Mouse (Mus musculus) lung, adult 2 months (tissue): ENCODE results near the gene Ces2b. TPM values are rescaled to one million over a fixed set of nuclear protein-coding genes. Genes with fewer than 3 reads are reported as not detected.

Source experiments
- DNase-seq: peaks from one replicate; pipeline ENCODE4 v3.0.0; 2022
- H3K4me1 ChIP-seq: fragments of 200-500 bp; 2 replicates; pipeline ENCODE4 v1.6.1; 2011; ENCODE audit warnings: low read length; ENCODE audit not compliant: control insufficient read depth, insufficient read depth
- H3K4me3 ChIP-seq: fragments of 200-500 bp; replicated peaks from 2 replicates; pipeline ENCODE3; 2011; ENCODE audit warnings: low read depth, mild to moderate bottlenecking, control low read depth, low read length; ENCODE audit errors: extremely low read depth
- CTCF ChIP-seq: fragments of 200-500 bp; IDR thresholded peaks from 2 replicates; pipeline ENCODE4 v1.5.1; 2011; ENCODE audit warnings: mild to moderate bottlenecking, low read length, control low read depth; ENCODE audit not compliant: insufficient read depth
- POLR2A ChIP-seq: fragments of 200-500 bp; IDR thresholded peaks from 2 replicates; pipeline ENCODE4 v1.6.1; 2011; ENCODE audit warnings: low read depth, mild to moderate bottlenecking, control low read depth, low read length, borderline replicate concordance; ENCODE audit errors: extremely low read depth
- WGBS: fragments of 180-500 bp; shearing (Covaris S2); methylation state at CpG from one replicate; pipeline ENCODE4 v1.1.7; 2018; 5-methylcytosine and 5-hydroxymethylcytosine counted together
- polyA plus RNA-seq: library from polyadenylated mRNA; depleted of rRNA; stranded (reverse); fragments of >200 nt; gene quantifications from 2 replicates; pipeline ENCODE4 v1.2.3, GENCODE M21; 2012; rRNA removed

Gene Ces2b
- 1.9 and 2.0 TPM in 2 replicates for polyA plus RNA-seq

- 0 out of 2 replicates have a peak, but pooled peaks cover 3% of the 10 kb centered on the region for H3K4me1 ChIP-seq
- 27% methylated on average over 5 of the region's 5 CpGs for WGBS
- TF ChIP-seq POLR2A (no peak), CTCF (no peak)
- no peak for DNase-seq
- H3K4me3 ChIP-seq = no peak within 1 kb of the TSS
Observed at GRCm38 (mm10) chr8:104831440-104831839, at the start of gene Ces2b. Gene Ces2b, plus strand, starts transcription at chr8:104831572.

DNA sequence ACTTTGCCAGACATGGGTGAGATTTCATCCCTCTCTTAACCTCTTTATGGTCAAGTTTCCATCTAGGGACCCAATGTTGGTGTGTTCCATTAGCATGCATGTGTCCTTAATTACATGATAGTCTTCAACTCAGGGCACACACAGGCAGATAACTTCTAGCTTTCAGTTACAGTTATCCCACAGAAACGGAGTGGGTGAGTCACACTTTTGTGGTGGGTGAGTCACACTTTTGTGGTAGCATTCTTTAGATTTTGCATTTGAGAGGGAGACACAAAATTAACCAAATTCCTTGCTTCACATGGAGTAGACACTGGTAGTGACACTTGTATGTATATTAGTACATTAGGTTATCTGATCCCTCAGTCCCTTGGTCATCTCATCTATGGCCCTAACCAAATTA lies 44.3 kb upstream of the Ces2b start:
- TF ChIP-seq POLR2A = no peak
- TF ChIP-seq CTCF = no peak
- 43% methylated on average over 1 of the region's 1 CpGs for WGBS
- no peak overlapping the region for H3K4me3 ChIP-seq
- no peaks in the 10 kb centered on the region for H3K4me1 ChIP-seq
- no peak for DNase-seq

DNA sequence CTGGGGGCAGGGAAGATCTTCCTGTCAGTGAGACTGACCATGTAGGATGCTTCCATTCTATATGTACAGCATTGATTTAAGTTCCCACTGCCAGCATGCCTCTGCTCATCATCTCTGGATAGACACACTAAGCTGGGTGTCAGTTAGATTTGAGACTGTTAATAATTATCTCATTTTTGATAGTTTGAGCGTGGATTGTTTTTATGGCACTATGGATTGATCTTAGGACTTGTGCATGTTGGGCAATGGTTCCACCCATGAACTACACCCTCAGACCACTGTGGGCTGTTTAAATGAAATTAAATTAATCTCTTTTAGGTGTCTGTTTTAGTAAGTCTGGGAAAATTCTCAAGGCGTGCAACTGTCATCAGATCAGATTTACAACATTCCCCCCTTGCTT lies 42.4 kb upstream of the Ces2b start:
- WGBS = 90% methylated on average over 2 of the region's 2 CpGs
- no peak for DNase-seq
- H3K4me1 ChIP-seq = no peaks in the 10 kb centered on the region
- H3K4me3 ChIP-seq = no peak overlapping the region
- TF ChIP-seq CTCF (no peak), POLR2A (no peak)

GRCm38 (mm10) chr8:104789886-104790680 lies 41.3 kb upstream of the Ces2b start:
- TF ChIP-seq CTCF = no peak
- TF ChIP-seq POLR2A = no peak
- peak; percentile 2 for DNase-seq
- no peaks in the 10 kb centered on the region for H3K4me1 ChIP-seq
- H3K4me3 ChIP-seq = no peak overlapping the region
- WGBS = 35% methylated on average over 3 of the region's 3 CpGs

DNA sequence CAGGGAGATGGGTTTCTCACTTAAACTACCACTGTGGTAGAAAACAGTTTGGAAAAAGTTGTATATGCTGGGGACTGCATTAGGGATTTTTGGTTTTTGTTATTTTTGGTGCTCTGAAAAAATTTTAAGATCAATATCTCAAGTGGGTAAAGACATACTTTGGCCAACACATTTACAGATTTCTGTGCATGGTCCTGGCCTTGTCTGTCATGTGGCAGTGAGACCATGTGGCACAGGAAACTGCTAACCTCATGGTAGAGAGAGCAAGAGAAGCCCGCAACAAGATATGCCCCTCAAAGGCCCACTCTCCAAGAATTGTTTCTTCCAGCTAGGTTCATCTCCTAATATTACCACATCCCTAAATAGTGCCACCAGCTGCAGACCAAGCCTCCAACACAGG lies 32.0 kb upstream of the Ces2b start:
- Histone ChIP-seq H3K4me3 (no peak overlapping the region), H3K4me1 (no peaks in the 10 kb centered on the region)
- 83% methylated on average over 1 of the region's 1 CpGs for WGBS
- no peak for TF ChIP-seq CTCF
- TF ChIP-seq POLR2A = no peak
- no peak for DNase-seq

- H3K4me3 ChIP-seq = no peak overlapping the region
Observed at GRCm38 (mm10) chr8:104806127-104806526, 25.2 kb upstream of the Ces2b start.

DNA sequence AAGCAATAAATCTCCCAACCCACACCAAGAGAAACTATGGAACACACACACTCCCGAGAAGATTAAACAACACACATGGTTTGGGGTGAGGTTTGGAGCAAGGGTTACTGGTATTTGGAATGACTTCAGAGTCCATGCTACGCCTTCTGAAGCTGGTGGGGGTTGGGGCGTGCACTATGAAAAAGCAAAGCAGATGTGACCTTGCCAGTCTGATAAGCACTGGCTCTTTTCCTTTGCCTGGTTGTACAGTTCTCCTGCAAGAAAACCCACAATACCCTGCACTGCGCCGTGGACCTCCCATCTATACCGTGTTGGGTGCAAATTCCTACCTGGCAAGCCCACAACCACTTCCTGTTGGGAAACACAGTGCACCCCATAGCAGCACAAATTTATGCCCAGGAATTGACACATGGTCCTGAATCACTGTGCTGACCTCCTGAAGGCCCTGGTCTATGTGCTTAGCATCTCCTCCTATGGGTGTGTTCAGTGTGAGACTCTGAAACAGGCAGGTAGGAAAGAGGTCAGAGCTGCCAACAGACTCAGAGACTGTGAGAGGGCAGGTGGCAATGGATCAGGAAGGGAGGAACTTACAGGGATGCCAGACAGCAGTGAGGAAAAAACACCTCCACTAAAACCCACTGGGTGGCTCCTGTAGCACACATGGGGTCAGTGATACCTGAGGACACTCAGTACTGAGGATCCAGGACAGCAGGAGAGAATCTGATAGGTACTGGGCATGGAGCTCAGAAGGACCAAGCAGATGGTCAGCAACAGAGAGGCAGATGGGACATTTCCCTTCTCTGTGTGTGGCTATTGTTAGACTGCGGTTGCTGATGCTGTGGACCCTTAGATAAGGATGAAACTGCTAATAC lies 22.6 kb upstream of the Ces2b start:
- Histone ChIP-seq H3K4me1 (no peaks in the 10 kb centered on the region), H3K4me3 (no peak overlapping the region)
- DNase-seq = no peak
- WGBS = 79% methylated on average over 7 of the region's 7 CpGs
- TF ChIP-seq POLR2A (no peak), CTCF (no peak)

More at GRCm38 (mm10) chr8:104806127-104806526, 25.2 kb upstream of the Ces2b start:
- TF ChIP-seq POLR2A = no peak
- TF ChIP-seq CTCF = no peak
- no peaks in the 10 kb centered on the region for H3K4me1 ChIP-seq
- DNase-seq = no peak
- WGBS = 39% methylated on average over 2 of the region's 2 CpGs

DNA sequence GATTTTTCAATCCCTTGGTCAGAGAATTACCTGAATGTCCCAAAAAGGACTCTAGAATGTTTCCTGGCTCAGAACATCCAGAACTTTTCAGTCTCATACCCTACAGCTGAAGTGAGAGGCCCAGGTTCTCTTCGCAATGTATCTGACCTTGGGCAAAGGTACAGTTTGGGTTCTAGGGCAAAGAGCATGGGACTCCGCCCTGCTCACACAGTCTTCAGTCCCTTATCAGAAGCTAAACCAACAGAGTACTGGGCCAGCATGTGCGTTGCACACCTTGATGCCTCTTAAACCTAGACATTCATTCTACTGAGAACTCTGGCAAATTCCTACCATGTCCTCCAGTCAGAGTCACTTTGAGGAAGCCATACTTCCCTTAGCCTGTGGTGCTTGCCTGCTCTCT lies 21.9 kb upstream of the Ces2b start:
- TF ChIP-seq CTCF (no peak), POLR2A (no peak)
- no peaks in the 10 kb centered on the region for H3K4me1 ChIP-seq
- no peak for DNase-seq
- H3K4me3 ChIP-seq = no peak overlapping the region
- 84% methylated on average over 3 of the region's 3 CpGs for WGBS

- TF ChIP-seq CTCF (no peak), POLR2A (no peak)
- Histone ChIP-seq H3K4me3 (no peak overlapping the region), H3K4me1 (0 out of 2 replicates have a peak, but pooled peaks cover 3% of the 10 kb centered on the region)
- 39% methylated on average over 1 of the region's 1 CpGs for WGBS
- DNase-seq = no peak
Observed at GRCm38 (mm10) chr8:104826912-104827311, 4.5 kb upstream of the Ces2b start.

DNA sequence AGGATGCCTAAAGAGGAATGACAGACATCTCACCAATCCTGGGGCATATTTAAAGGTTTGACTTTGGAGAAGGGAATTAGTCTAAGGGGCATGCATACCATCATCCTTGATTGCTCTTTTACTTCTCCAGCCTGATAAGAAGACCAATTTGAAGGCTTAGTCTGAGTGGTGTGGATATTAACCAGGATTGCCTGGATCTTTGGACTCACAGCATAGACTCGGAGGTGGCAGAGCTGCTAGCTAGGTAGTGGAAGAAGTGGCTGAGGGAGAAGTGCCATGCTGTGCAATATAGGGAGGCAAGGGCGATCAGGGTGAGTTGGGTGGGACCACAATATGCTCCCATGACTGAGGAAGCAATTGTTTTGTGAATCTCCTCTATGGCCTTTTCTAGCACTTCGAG lies 3.2 kb upstream of the Ces2b start:
- H3K4me1 ChIP-seq = 0 out of 2 replicates have a peak, but pooled peaks cover 3% of the 10 kb centered on the region
- 75% methylated on average over 3 of the region's 3 CpGs for WGBS
- TF ChIP-seq POLR2A (no peak), CTCF (no peak)
- no peak for DNase-seq
- no peak overlapping the region for H3K4me3 ChIP-seq
